Mouse (Mus musculus) heart, embryonic 12.5 days (tissue): ENCODE data around the gene Tchhl1. TPM values are rescaled to one million over a fixed set of nuclear protein-coding genes. Genes with fewer than 3 reads are reported as not detected.

ENCODE experiments used
- microRNA-seq: library from miRNA; unstranded; fragments of <30 nt; microRNA quantifications from one replicate; pipeline ENCODE4, GENCODE M21; 2017
- polyA plus RNA-seq: library from polyadenylated mRNA; unstranded; fragments of >200 nt; fragmentation: Nextera tagmentation; extraction: Ambion mirVana; gene quantifications from 2 replicates; pipeline ENCODE4 v1.2.1, GENCODE M21; 2016

Gene Tchhl1
- polyA plus RNA-seq, 1 experiment from 2014 or later, result not detected

Small RNAs within 50 kb of the gene (microRNA-seq; reads per million reads assigned to microRNA genes)
- not detected for gene Gm22752

Other genes with a start within 250 kb of the Tchhl1 start
- not detected in 2 replicates for gene Flg, start 195.2 kb upstream of the Tchhl1 start, polyA plus RNA-seq
- gene Hrnr, start 149.0 kb upstream of the Tchhl1 start, polyA plus RNA-seq, result not detected in 2 replicates
- gene Rptn, start 75.1 kb upstream of the Tchhl1 start, polyA plus RNA-seq, result not detected in 2 replicates
- gene Tchh, start 26.4 kb upstream of the Tchhl1 start, polyA plus RNA-seq, result 0.76 and 0.93 TPM in 2 replicates
- gene S100a11, start 51.7 kb downstream of the Tchhl1 start, polyA plus RNA-seq, result 860 and 874 TPM in 2 replicates
- gene S100a10, start 86.3 kb downstream of the Tchhl1 start, polyA plus RNA-seq, result 186 and 199 TPM in 2 replicates
- not detected in 2 replicates for gene Tdpoz2, start 183.9 kb downstream of the Tchhl1 start, polyA plus RNA-seq
- gene Tdpoz1, start 207.6 kb downstream of the Tchhl1 start, polyA plus RNA-seq, result not detected in 2 replicates
- not detected in 2 replicates for gene Gm37596, start 224.3 kb downstream of the Tchhl1 start, polyA plus RNA-seq